Mouse (Mus musculus) spleen, postnatal 36 days (tissue): Measurements from ENCODE around the gene Mei1.
"Not testable (repeated sequence)": the region's sequence is repeated elsewhere in the genome, so short reads cannot be mapped to it uniquely, and the experiment has no call there.

ENCODE experiments used
- DNase-seq, 2 experiments: peaks; one replicate each; pipeline ENCODE4 v3.0.0; 2022; ENCODE audit warnings: low spot score in 2 of 2, mixed read lengths in 1 of 2

Mei1 gene

GRCm38 (mm10) chr15:82085606-82086005 lies 15.8 kb downstream of the Mei1 start:
- no peak for DNase-seq

GRCm38 (mm10) chr15:82086131-82086530 lies 16.3 kb downstream of the Mei1 start:
- DNase-seq = no peak

- no peak for DNase-seq
These were observed 17.5 kb downstream of the Mei1 start for GRCm38 (mm10) chr15:82087266-82087665.

GRCm38 (mm10) chr15:82091061-82091460 lies 21.3 kb downstream of the Mei1 start:
- no peak for DNase-seq

GRCm38 (mm10) chr15:82106953-82107555 lies 37.3 kb downstream of the Mei1 start:
- no peak for DNase-seq

- DNase-seq = no peak
These were observed 50.7 kb downstream of the Mei1 start for GRCm38 (mm10) chr15:82120544-82120943.

- not testable (repeated sequence) for DNase-seq
These were observed 56.9 kb downstream of the Mei1 start for GRCm38 (mm10) chr15:82126690-82127089.

GRCm38 (mm10) chr15:82127426-82128374 lies 57.9 kb downstream of the Mei1 start, which contains the start of gene Ccdc134:
TSS of gene Ccdc134 (plus strand) at chr15:82127922.
- DNase-seq = peak; percentile 95 to 97

- DNase-seq = no peak
These were observed 58.6 kb downstream of the Mei1 start for GRCm38 (mm10) chr15:82128398-82128797.

- peak in 1 of 2 experiments; percentile 20 for DNase-seq
These were observed 60.8 kb downstream of the Mei1 start for GRCm38 (mm10) chr15:82130599-82130998.

GRCm38 (mm10) chr15:82135372-82135771 lies 65.6 kb downstream of the Mei1 start:
- no peak for DNase-seq

- peak; percentile 66 to 69 for DNase-seq
These were observed 68.8 kb downstream of the Mei1 start for GRCm38 (mm10) chr15:82138565-82138964.

- DNase-seq = peak; percentile 37 to 54
These were observed 69.4 kb downstream of the Mei1 start for GRCm38 (mm10) chr15:82139196-82139595.

GRCm38 (mm10) chr15:82140355-82140754 lies 70.6 kb downstream of the Mei1 start:
- peak; percentile 59 to 62 for DNase-seq

- DNase-seq = no peak
These were observed 74.4 kb downstream of the Mei1 start for GRCm38 (mm10) chr15:82144157-82144556.

GRCm38 (mm10) chr15:82145408-82145807 lies 75.6 kb downstream of the Mei1 start:
- no peak for DNase-seq

GRCm38 (mm10) chr15:82145851-82146769 lies 76.3 kb downstream of the Mei1 start:
- no peak for DNase-seq

- DNase-seq = peak; percentile 98
These were observed 77.2 kb downstream of the Mei1 start, which contains the start of gene Srebf2 for GRCm38 (mm10) chr15:82146770-82147610. TSS of gene Srebf2 (plus strand) at chr15:82147181.

GRCm38 (mm10) chr15:82147611-82148111 lies 77.9 kb downstream of the Mei1 start:
- peak in 1 of 2 experiments; percentile 34 for DNase-seq

GRCm38 (mm10) chr15:82148510-82148911 lies 78.7 kb downstream of the Mei1 start:
- DNase-seq = no peak
